In genomic region chr1:20058245-20058644, GRCm38 (mm10) we compare ENCODE assay signal across 10 mouse cellular contexts.
A peak's percentile ranks its signal among the peaks of the same experiment; 100 is the strongest.
DNase-seq lines count a peak whose midpoint lies in the region; ATAC-seq lines count a peak whose summit lies in the region.
"Had no signal": no experiment of that assay in that cellular context is flagged by ENCODE, and none has a peak within 500 bp of the region (broad histone marks: within the 10 kb centered on the region; RNA-seq: fewer than 3 reads in every experiment).

No protein-coding gene starts in this region.

- no peak overlapping the region for H3K4me2 ChIP-seq in embryonic facial prominence, embryonic 15.5 days (replicated peaks)
- no peak overlapping the region for H3K4me2 ChIP-seq in hindbrain, embryonic 14.5 days (replicated peaks)
- H3K4me2 ChIP-seq: limb, embryonic 12.5 days had no signal

- no peaks in the 10 kb centered on the region for H3K36me3 ChIP-seq in embryonic facial prominence, embryonic 15.5 days
- no peaks in the 10 kb centered on the region for H3K36me3 ChIP-seq in hindbrain, embryonic 14.5 days (replicated peaks; ENCODE audit: control insufficient read depth, insufficient read depth)
- no peaks in the 10 kb centered on the region for H3K36me3 ChIP-seq in forebrain, embryonic 10.5 days (replicated peaks)
- H3K36me3 ChIP-seq: limb, embryonic 12.5 days had no signal

- WGBS in embryonic facial prominence, embryonic 15.5 days, result 70% methylated on average over 3 of the region's 3 CpGs
- 48% methylated on average over 3 of the region's 3 CpGs for WGBS in hindbrain, embryonic 14.5 days
- WGBS in forebrain, embryonic 10.5 days, result 72% methylated on average over 3 of the region's 3 CpGs

- no peaks in the 10 kb centered on the region for H3K4me1 ChIP-seq in embryonic facial prominence, embryonic 15.5 days
- peaks cover 3% of the 10 kb centered on the region; the same call in 1 of the 2 replicates for H3K4me1 ChIP-seq in hindbrain, embryonic 14.5 days (replicated peaks; ENCODE audit: control insufficient read depth, insufficient read depth, low read length)
- peaks cover 3% of the 10 kb centered on the region; the same call in 1 of the 2 replicates for H3K4me1 ChIP-seq in forebrain, embryonic 10.5 days
- H3K4me1 ChIP-seq: limb, embryonic 12.5 days had no signal

- H3K9me3 ChIP-seq in embryonic facial prominence, embryonic 15.5 days (replicated peaks), result no peaks in the 10 kb centered on the region
- H3K9me3 ChIP-seq in hindbrain, embryonic 14.5 days (ENCODE audit: control insufficient read depth, low read length), result no peaks in the 10 kb centered on the region
- no peaks in the 10 kb centered on the region for H3K9me3 ChIP-seq in forebrain, embryonic 10.5 days
- H3K9me3 ChIP-seq: limb, embryonic 12.5 days had no signal

- no peak overlapping the region for H3K4me3 ChIP-seq in embryonic facial prominence, embryonic 15.5 days (replicated peaks)
- no peak overlapping the region for H3K4me3 ChIP-seq in hindbrain, embryonic 14.5 days (replicated peaks; ENCODE audit: low read length)
- no peak overlapping the region for H3K4me3 ChIP-seq in forebrain, embryonic 10.5 days
- H3K4me3 ChIP-seq: erythroblast, embryonic 14.5 days; limb, embryonic 12.5 days had no signal

- peak; percentile 56 for DNase-seq in left cerebral cortex, postnatal 4 days
- DNase-seq in left cerebral cortex, adult 9 months (ENCODE audit: low spot score in 2 of 2), result no peak
- peak; percentile 37 for DNase-seq in adrenal gland, postnatal 25 days
- no peak for DNase-seq in hindbrain, embryonic 14.5 days (ENCODE audit: low spot score)
- peak; percentile 83 for DNase-seq in retina, postnatal 1 day
- no peak for DNase-seq in forebrain, embryonic 10.5 days (ENCODE audit: extremely low spot score, low spot score)
- DNase-seq in frontal cortex, postnatal 25 days (ENCODE audit: low spot score in 2 of 2), result no peak

- no peak overlapping the region for H3K9ac ChIP-seq in embryonic facial prominence, embryonic 15.5 days
- H3K9ac ChIP-seq in hindbrain, embryonic 14.5 days, result no peak overlapping the region
- H3K9ac ChIP-seq: limb, embryonic 12.5 days had no signal

- ATAC-seq in embryonic facial prominence, embryonic 15.5 days (ENCODE audit: insufficient number of reproducible peaks, low FRiP score, low TSS enrichment, low read depth), result peak; percentile 43; the same call in 1 of the 2 replicates
- peak; percentile 62; the same call in 1 of the 2 replicates for ATAC-seq in hindbrain, embryonic 14.5 days (ENCODE audit: low FRiP score)

- H3K27me3 ChIP-seq in embryonic facial prominence, embryonic 15.5 days, result no peaks in the 10 kb centered on the region
- H3K27me3 ChIP-seq in hindbrain, embryonic 14.5 days (ENCODE audit: control insufficient read depth, insufficient read depth, low read length), result no peaks in the 10 kb centered on the region
- H3K27me3 ChIP-seq in forebrain, embryonic 10.5 days (ENCODE audit: poor library complexity, severe bottlenecking), result no peaks in the 10 kb centered on the region
- H3K27me3 ChIP-seq: limb, embryonic 12.5 days had no signal

- H3K27ac ChIP-seq in embryonic facial prominence, embryonic 15.5 days (replicated peaks), result no peak overlapping the region
- no peak overlapping the region for H3K27ac ChIP-seq in hindbrain, embryonic 14.5 days
- no peak overlapping the region for H3K27ac ChIP-seq in forebrain, embryonic 10.5 days
- H3K27ac ChIP-seq: limb, embryonic 12.5 days had no signal

- intact Hi-C loops in left cerebral cortex, postnatal 4 days (cut with DNase I), result no loop called here

Comparison
In these comparisons a context has a peak if more than half of its experiments do, and no peak if none do; other contexts are left out.
1. DNase-seq: peak in left cerebral cortex, postnatal 4 days (single experiment), adrenal gland, postnatal 25 days (single experiment) and retina, postnatal 1 day (single experiment); none in left cerebral cortex, adult 9 months (0 of 2), hindbrain, embryonic 14.5 days (single experiment), forebrain, embryonic 10.5 days (single experiment) and frontal cortex, postnatal 25 days (0 of 2).